Mouse (Mus musculus): Measurements from ENCODE around the gene Pla2g2c.

GRCm38 (mm10) chr4:138777417-138778407 lies 53.1 kb downstream of the Pla2g2c start:
- TF ChIP-seq POLR2A (IDR thresholded peaks at IDR 0.05; ENCODE audit: insufficient read length, low read depth) (no peak), MYOG (IDR thresholded peaks at IDR 0.05; ENCODE audit: control insufficient read depth in 1 of 3, insufficient read depth in 1 of 3, insufficient read length in 2 of 3, low read depth in 2 of 3) (no peak), POLR2AphosphoS2 (IDR thresholded peaks at IDR 0.05; ENCODE audit: insufficient read length, low read depth) (no peak), USF1 (IDR thresholded peaks at IDR 0.05; ENCODE audit: low read depth) (no peak), MAX (IDR thresholded peaks at IDR 0.05; ENCODE audit: low read depth) (no peak), CEBPB (IDR thresholded peaks at IDR 0.05; ENCODE audit: insufficient read depth, poor library complexity, severe bottlenecking) (no peak), MYOD1 (IDR thresholded peaks at IDR 0.05; ENCODE audit: control insufficient read depth in 1 of 3, insufficient read length in 2 of 3, low read depth in 2 of 3) (no peak), TCF3 (IDR thresholded peaks at IDR 0.05; ENCODE audit: insufficient read length, low read depth) (no peak)
